Mouse (Mus musculus) liver, embryonic 13.5 days (tissue): ENCODE measurements around the gene Resp18. TPM values are rescaled to one million over a fixed set of nuclear protein-coding genes. Genes with fewer than 3 reads are reported as not detected.

Source experiments
- ATAC-seq: fragments of 200-750 bp; cut with Nextera tagmentation; 2 replicates; pipeline ENCODE4 v1.8.0; 2017; ENCODE audit warnings: low read depth, mild to moderate bottlenecking, moderate number of reproducible peaks, moderate library complexity
- DNase-seq: peaks from one replicate; pipeline ENCODE4 v3.0.0; 2022
- H3K27ac ChIP-seq: fragments of 300-500 bp; sonication (generic); 2 replicates; pipeline ENCODE4 v1.5.1; 2015; ENCODE audit warnings: moderate library complexity, mild to moderate bottlenecking, inconsistent platforms
- H3K27me3 ChIP-seq: fragments of 300-500 bp; sonication (generic); 2 replicates; pipeline ENCODE4 v1.6.1; 2015; ENCODE audit warnings: mild to moderate bottlenecking, inconsistent platforms
- H3K36me3 ChIP-seq: fragments of 300-500 bp; sonication (generic); 2 replicates; pipeline ENCODE4 v1.6.1; 2015; ENCODE audit warnings: mild to moderate bottlenecking, inconsistent platforms
- H3K4me1 ChIP-seq: fragments of 300-500 bp; sonication (generic); replicated peaks from 2 replicates; pipeline ENCODE4 v1.6.1; 2015; ENCODE audit warnings: inconsistent platforms
- H3K4me2 ChIP-seq: fragments of 300-500 bp; sonication (generic); 2 replicates; pipeline ENCODE4 v1.6.1; 2015; ENCODE audit warnings: inconsistent platforms, mild to moderate bottlenecking, moderate library complexity
- H3K4me3 ChIP-seq: fragments of 300-500 bp; sonication (generic); replicated peaks from 2 replicates; pipeline ENCODE4 v1.5.1; 2015; ENCODE audit warnings: mild to moderate bottlenecking, inconsistent platforms
- H3K9ac ChIP-seq: fragments of 300-500 bp; sonication (generic); 2 replicates; pipeline ENCODE4 v1.6.1; 2015; ENCODE audit warnings: mild to moderate bottlenecking, inconsistent platforms
- H3K9me3 ChIP-seq: fragments of 300-500 bp; sonication (generic); replicated peaks from 2 replicates; pipeline ENCODE4 v1.6.1; 2016; ENCODE audit warnings: inconsistent platforms
- WGBS: fragments of 180-500 bp; shearing (Covaris S2); methylation state at CpG from one replicate; pipeline ENCODE4 v1.1.7; 2015; ENCODE audit not compliant: insufficient replicate concordance; 5-methylcytosine and 5-hydroxymethylcytosine counted together
- polyA plus RNA-seq: library from polyadenylated mRNA; unstranded; fragments of >200 nt; fragmentation: Nextera tagmentation; extraction: Ambion mirVana; gene quantifications from 2 replicates; pipeline ENCODE4 v1.2.1, GENCODE M21; 2015

The Resp18 gene
- polyA plus RNA-seq: not detected in 2 replicates

GRCm38 (mm10) chr1:75278228-75278627, at the start of gene Resp18:
TSS of gene Resp18 (minus strand) at chr1:75278415.
- Histone ChIP-seq H3K4me3 (no peak within 1 kb of the TSS), H3K4me2 (no peak within 1 kb of the TSS), H3K4me1 (no peaks in the 10 kb centered on the region), H3K36me3 (no peaks in the 10 kb centered on the region), H3K9ac (no peak within 1 kb of the TSS), H3K27me3 (peaks cover 29% of the 10 kb centered on the region), H3K9me3 (no peaks in the 10 kb centered on the region), H3K27ac (no peak within 1 kb of the TSS)
- ATAC-seq: no peak
- DNase-seq: no peak
- WGBS: 7% methylated on average over 13 of the region's 13 CpGs

GRCm38 (mm10) chr1:75327461-75327860, 49.2 kb upstream of the Resp18 start:
- H3K27ac ChIP-seq: no peak overlapping the region
- no peak for ATAC-seq
- no peak for DNase-seq
- H3K4me2 ChIP-seq: no peak overlapping the region
- H3K4me3 ChIP-seq: no peak overlapping the region
- H3K9ac ChIP-seq: no peak overlapping the region
- H3K9me3 ChIP-seq: 0 out of 2 replicates have a peak, but pooled peaks cover 3% of the 10 kb centered on the region
- H3K4me1 ChIP-seq: no peaks in the 10 kb centered on the region
- no peaks in the 10 kb centered on the region for H3K36me3 ChIP-seq
- no peaks in the 10 kb centered on the region for H3K27me3 ChIP-seq

- Histone ChIP-seq H3K36me3 (peaks cover 14% of the 10 kb centered on the region), H3K27me3 (no peaks in the 10 kb centered on the region), H3K4me2 (no peak overlapping the region), H3K9ac (no peak overlapping the region), H3K4me3 (no peak overlapping the region), H3K4me1 (peaks cover 32% of the 10 kb centered on the region), H3K9me3 (no peaks in the 10 kb centered on the region), H3K27ac (no peak overlapping the region)
- no peak for DNase-seq
- 75% methylated on average over 10 of the region's 10 CpGs for WGBS
- ATAC-seq: no peak
Observed at GRCm38 (mm10) chr1:75319166-75319565, 41.0 kb upstream of the Resp18 start.

GRCm38 (mm10) chr1:75318736-75319135, 40.5 kb upstream of the Resp18 start:
- Histone ChIP-seq H3K4me2 (peak overlapping the region; percentile 95; the same call in 1 of the 2 replicates), H3K4me3 (no peak overlapping the region), H3K27me3 (no peaks in the 10 kb centered on the region), H3K27ac (no peak overlapping the region), H3K4me1 (peaks cover 36% of the 10 kb centered on the region), H3K36me3 (peaks cover 19% of the 10 kb centered on the region), H3K9me3 (no peaks in the 10 kb centered on the region), H3K9ac (no peak overlapping the region)
- DNase-seq (no peak), ATAC-seq (no peak)
- 79% methylated on average over 4 of the region's 4 CpGs for WGBS

DNA sequence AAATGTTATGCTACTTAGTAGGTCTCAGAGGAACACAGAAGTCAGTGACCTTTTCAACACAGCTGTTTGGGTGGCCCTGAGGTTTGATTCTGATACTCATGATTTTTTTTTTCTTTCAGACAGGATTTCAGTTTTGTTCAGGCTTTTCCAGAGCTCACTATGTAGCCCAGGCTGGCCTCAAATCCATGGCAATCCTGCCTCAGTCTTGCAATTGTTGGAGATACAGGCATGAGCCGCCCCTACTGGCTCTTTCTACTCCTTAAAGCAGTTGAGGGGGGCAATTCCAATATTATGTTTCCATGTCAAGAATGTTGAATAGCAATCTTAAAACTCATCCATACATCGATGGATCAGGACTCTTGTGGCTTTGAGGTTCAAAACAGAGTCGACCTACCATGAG, 40.1 kb upstream of the Resp18 start:
- peak overlapping the region; percentile 62 for H3K9ac ChIP-seq
- H3K36me3 ChIP-seq: peaks cover 21% of the 10 kb centered on the region
- H3K27me3 ChIP-seq: no peaks in the 10 kb centered on the region
- H3K4me2 ChIP-seq: peak overlapping the region; percentile 95
- ATAC-seq (no peak), DNase-seq (no peak)
- H3K27ac ChIP-seq: peak overlapping the region; percentile 68
- H3K9me3 ChIP-seq: no peaks in the 10 kb centered on the region
- peaks cover 40% of the 10 kb centered on the region for H3K4me1 ChIP-seq
- WGBS: 64% methylated on average over 3 of the region's 3 CpGs
- H3K4me3 ChIP-seq: peak overlapping the region; percentile 81

- H3K9ac ChIP-seq: peak within 1 kb of the TSS; percentile 82
- H3K36me3 ChIP-seq: peaks cover 29% of the 10 kb centered on the region
- H3K4me2 ChIP-seq: peak within 1 kb of the TSS; percentile 95
- peaks cover 44% of the 10 kb centered on the region for H3K4me1 ChIP-seq
- peak within 1 kb of the TSS; percentile 81 for H3K4me3 ChIP-seq
- under 1% methylated on average over 91 of the region's 92 CpGs for WGBS
- ATAC-seq (peak; percentile 95), DNase-seq (peak; percentile 100)
- H3K27ac ChIP-seq: peak within 1 kb of the TSS; percentile 93
- H3K9me3 ChIP-seq: no peaks in the 10 kb centered on the region
- no peaks in the 10 kb centered on the region for H3K27me3 ChIP-seq
Observed at GRCm38 (mm10) chr1:75317241-75318201, 39.3 kb upstream of the Resp18 start, which contains the start of gene Dnpep. TSS of gene Dnpep (minus strand) at chr1:75317990.

- peaks cover 36% of the 10 kb centered on the region for H3K36me3 ChIP-seq
- H3K9ac ChIP-seq: peak overlapping the region; percentile 82
- H3K27me3 ChIP-seq: no peaks in the 10 kb centered on the region
- peak overlapping the region; percentile 93 for H3K27ac ChIP-seq
- 0% methylated on average over 20 of the region's 20 CpGs for WGBS
- H3K4me2 ChIP-seq: peak overlapping the region; percentile 95
- peak; percentile 12 for ATAC-seq
- peak overlapping the region; percentile 81 for H3K4me3 ChIP-seq
- H3K9me3 ChIP-seq: no peaks in the 10 kb centered on the region
- H3K4me1 ChIP-seq: peaks cover 44% of the 10 kb centered on the region
- peak; percentile 80 for DNase-seq
Observed at GRCm38 (mm10) chr1:75316861-75317240, 38.6 kb upstream of the Resp18 start.

DNA sequence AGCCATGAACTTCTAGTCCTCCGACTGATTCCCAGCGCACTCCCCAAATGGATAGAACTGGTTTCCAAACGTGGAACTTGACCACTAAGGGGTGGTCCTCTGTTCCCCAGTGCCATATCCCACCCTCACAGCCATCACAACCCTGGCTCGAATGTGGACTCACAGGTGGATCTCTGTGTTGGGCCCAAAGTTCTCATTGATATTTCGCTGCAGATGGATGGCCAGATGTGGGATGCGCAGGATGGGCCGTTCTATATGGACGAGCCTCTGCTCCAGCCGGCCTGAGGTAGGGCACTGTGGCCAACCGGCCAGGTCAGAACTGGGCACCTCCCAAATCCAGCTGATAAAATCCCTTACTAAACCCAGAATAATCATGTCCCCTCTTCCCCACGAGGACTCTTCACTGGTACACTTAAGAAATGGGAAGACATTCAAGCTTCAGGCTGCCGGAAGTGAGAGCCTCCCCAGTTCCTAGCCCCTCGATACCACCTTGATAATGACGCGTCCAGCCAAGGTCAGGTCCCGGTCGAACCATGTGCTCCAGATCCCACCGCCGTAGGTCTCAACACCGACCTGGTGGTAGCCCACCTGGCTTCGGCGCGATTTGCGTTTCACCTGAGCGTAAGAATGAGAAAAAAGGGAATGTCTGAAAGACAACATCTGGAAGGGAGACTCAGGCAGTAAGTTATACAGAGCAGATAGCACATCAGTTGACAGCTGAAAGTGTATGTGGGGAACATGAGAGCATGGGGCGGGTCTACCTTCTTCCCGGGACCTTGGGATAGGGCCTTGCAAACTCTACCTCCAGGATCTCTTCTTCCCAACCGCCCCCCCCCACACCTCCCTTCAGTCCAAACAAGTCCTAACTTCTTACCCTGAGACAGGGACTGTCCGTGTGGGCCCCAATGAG, 37.5 kb upstream of the Resp18 start:
- peak overlapping the region; percentile 95 for H3K4me2 ChIP-seq
- no peaks in the 10 kb centered on the region for H3K9me3 ChIP-seq
- WGBS: 82% methylated on average over 29 of the region's 29 CpGs
- peak overlapping the region; percentile 81 for H3K4me3 ChIP-seq
- DNase-seq (no peak), ATAC-seq (no peak)
- peak overlapping the region; percentile 82 for H3K9ac ChIP-seq
- no peaks in the 10 kb centered on the region for H3K27me3 ChIP-seq
- no peak overlapping the region for H3K27ac ChIP-seq
- H3K36me3 ChIP-seq: peaks cover 47% of the 10 kb centered on the region
- peaks cover 44% of the 10 kb centered on the region for H3K4me1 ChIP-seq

DNA sequence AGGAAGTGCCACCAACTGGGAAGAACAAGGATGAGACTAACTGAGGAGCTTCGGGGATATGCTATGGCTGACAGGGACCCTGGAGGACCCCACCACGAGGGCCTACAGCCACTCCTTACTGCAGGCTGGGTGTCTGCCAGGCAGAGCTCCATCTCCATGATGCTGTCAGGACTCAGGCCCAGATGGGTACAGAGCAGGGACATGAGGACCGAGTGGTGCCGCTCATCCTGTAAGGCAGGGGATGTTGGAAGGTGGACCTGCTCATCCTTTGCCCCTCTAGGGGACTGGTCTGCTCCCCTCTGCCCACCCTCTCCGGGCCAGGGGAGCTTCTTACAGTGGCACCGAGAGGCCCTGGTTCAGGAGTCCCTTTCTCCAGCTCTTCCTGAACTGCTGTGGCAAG, 36.8 kb upstream of the Resp18 start:
- 71% methylated on average over 6 of the region's 6 CpGs for WGBS
- H3K9ac ChIP-seq: no peak overlapping the region
- H3K4me1 ChIP-seq: peaks cover 44% of the 10 kb centered on the region
- H3K9me3 ChIP-seq: no peaks in the 10 kb centered on the region
- H3K27me3 ChIP-seq: no peaks in the 10 kb centered on the region
- H3K27ac ChIP-seq: no peak overlapping the region
- peaks cover 54% of the 10 kb centered on the region for H3K36me3 ChIP-seq
- no peak overlapping the region for H3K4me2 ChIP-seq
- no peak for DNase-seq
- no peak overlapping the region for H3K4me3 ChIP-seq
- no peak for ATAC-seq

GRCm38 (mm10) chr1:75311694-75312093, 33.5 kb upstream of the Resp18 start:
- Histone ChIP-seq H3K9me3 (no peaks in the 10 kb centered on the region), H3K4me1 (peaks cover 33% of the 10 kb centered on the region), H3K27me3 (no peaks in the 10 kb centered on the region), H3K4me3 (no peak overlapping the region), H3K4me2 (no peak overlapping the region), H3K36me3 (peaks cover 70% of the 10 kb centered on the region), H3K27ac (no peak overlapping the region), H3K9ac (no peak overlapping the region)
- 81% methylated on average over 6 of the region's 6 CpGs for WGBS
- no peak for DNase-seq
- ATAC-seq: no peak

GRCm38 (mm10) chr1:75304662-75305061, 26.4 kb upstream of the Resp18 start:
- 57% methylated on average over 2 of the region's 2 CpGs for WGBS
- Histone ChIP-seq H3K27ac (no peak overlapping the region), H3K4me1 (no peaks in the 10 kb centered on the region), H3K9ac (no peak overlapping the region), H3K4me3 (no peak overlapping the region), H3K36me3 (peaks cover 14% of the 10 kb centered on the region), H3K27me3 (no peaks in the 10 kb centered on the region), H3K4me2 (no peak overlapping the region), H3K9me3 (no peaks in the 10 kb centered on the region)
- no peak for ATAC-seq
- DNase-seq: no peak
